Mouse (Mus musculus) cerebellum, adult 18-20 months (tissue): ENCODE data around the gene Olfr720.

Source experiments
- DNase-seq, 2 experiments: peaks; one replicate each; pipeline ENCODE4 v3.0.0; 2021

Gene Olfr720

GRCm38 (mm10) chr14:14186738-14187137, at the start of gene Olfr720:
Olfr720 (minus strand) TSS chr14:14186838.
- no peak for DNase-seq
